Comparison of ENCODE assay signal across 11 mouse cellular contexts in genomic region chr4:152257070-152257469, GRCm38 (mm10). TPM values are rescaled to one million over a fixed set of nuclear protein-coding genes. Genes with fewer than 3 reads are reported as not detected.
A peak's percentile ranks its signal among the peaks of the same experiment; 100 is the strongest.
DNase-seq lines count a peak whose midpoint lies in the region; ATAC-seq and TF ChIP-seq lines count a peak whose summit lies in the region.
"Had no signal": no experiment of that assay in that cellular context is flagged by ENCODE, and none has a peak within 500 bp of the region (broad histone marks: within the 10 kb centered on the region; RNA-seq: fewer than 3 reads in every experiment).

No protein-coding gene starts in this region.

- no peaks in the 10 kb centered on the region for H3K27me3 ChIP-seq in intestine, postnatal 0 days (replicated peaks; ENCODE audit: control insufficient read depth, insufficient read depth, low read length)
- no peaks in the 10 kb centered on the region for H3K27me3 ChIP-seq in intestine, embryonic 15.5 days (replicated peaks)
- H3K27me3 ChIP-seq: neural tube, embryonic 12.5 days had no signal

- no peak overlapping the region for H3K4me3 ChIP-seq in intestine, postnatal 0 days (ENCODE audit: low read depth, low read length)
- no peak overlapping the region for H3K4me3 ChIP-seq in intestine, embryonic 15.5 days (replicated peaks)
- H3K4me3 ChIP-seq: neural tube, embryonic 12.5 days had no signal

- DNase-seq in gastrocnemius, postnatal 10 days, result peak; percentile 69
- peak; percentile 71 for DNase-seq in layer of hippocampus, adult 9-10 months (ENCODE audit: low spot score)
- DNase-seq in lung, postnatal 25 days (ENCODE audit: low spot score), result peak; percentile 64
- DNase-seq in thymus, postnatal 10 days (ENCODE audit: low spot score in 2 of 2), result no peak
- no peak for DNase-seq in natural killer cell, adult 2 months (ENCODE audit: low spot score in 2 of 2)

- H3K4me1 ChIP-seq in intestine, postnatal 0 days (replicated peaks; ENCODE audit: control insufficient read depth, insufficient read depth, low read length), result no peaks in the 10 kb centered on the region
- no peaks in the 10 kb centered on the region for H3K4me1 ChIP-seq in intestine, embryonic 15.5 days (replicated peaks)
- H3K4me1 ChIP-seq: neural tube, embryonic 12.5 days had no signal

- ATAC-seq in intestine, postnatal 0 days, result peak; percentile 9; the same call in 1 of the 2 replicates
- no peak for ATAC-seq in intestine, embryonic 15.5 days
- peak; percentile 47; the same call in 1 of the 2 replicates for ATAC-seq in cerebellum, adult (ENCODE audit: insufficient number of reproducible peaks, low FRiP score, low TSS enrichment)

- no peak for TF ChIP-seq CTCF in intestine, postnatal 0 days (IDR thresholded peaks at IDR 0.05; ENCODE audit: low read depth)

- WGBS in intestine, postnatal 0 days, result 39% methylated on average over 6 of the region's 6 CpGs
- 46% methylated on average over 6 of the region's 6 CpGs for WGBS in intestine, embryonic 15.5 days

- H3K36me3 ChIP-seq in intestine, postnatal 0 days (ENCODE audit: control insufficient read depth, insufficient read depth), result no peaks in the 10 kb centered on the region
- 0 out of 2 replicates have a peak, but pooled peaks cover 3% of the 10 kb centered on the region for H3K36me3 ChIP-seq in intestine, embryonic 15.5 days

- H3K9me3 ChIP-seq in intestine, postnatal 0 days (ENCODE audit: control insufficient read depth), result no peaks in the 10 kb centered on the region
- H3K9me3 ChIP-seq in intestine, embryonic 15.5 days, result no peaks in the 10 kb centered on the region
- H3K9me3 ChIP-seq: G1E; neural tube, embryonic 12.5 days had no signal

- no peak overlapping the region for H3K27ac ChIP-seq in intestine, postnatal 0 days (ENCODE audit: low read depth, low read length)
- H3K27ac ChIP-seq in intestine, embryonic 15.5 days, result no peak overlapping the region
- H3K27ac ChIP-seq: neural tube, embryonic 12.5 days had no signal

- H3K9ac ChIP-seq in intestine, postnatal 0 days (ENCODE audit: low read depth, low read length), result no peak overlapping the region
- H3K9ac ChIP-seq in intestine, embryonic 15.5 days, result no peak overlapping the region
- H3K9ac ChIP-seq: neural tube, embryonic 12.5 days had no signal

- no peak overlapping the region for H3K4me2 ChIP-seq in intestine, postnatal 0 days (replicated peaks; ENCODE audit: low read depth)
- no peak overlapping the region for H3K4me2 ChIP-seq in intestine, embryonic 15.5 days (replicated peaks)
- H3K4me2 ChIP-seq: neural tube, embryonic 12.5 days had no signal

RNA-seq across cellular contexts. Expression of gene Gpr153, which starts 17.0 kb away (rescaled TPM):
- 2.9 and 3.1 TPM in 2 replicates for polyA plus RNA-seq in intestine, postnatal 0 days (2015; fragmentation: Nextera tagmentation; extraction: Ambion mirVana)
- polyA plus RNA-seq in intestine, embryonic 15.5 days (2015; fragmentation: Nextera tagmentation; extraction: Ambion mirVana), result 7.3 and 8.1 TPM in 2 replicates
- 10 to 100 TPM; 25.1 to 32.2 TPM for total RNA-seq in gastrocnemius, postnatal 10 days (2021)

RNA-seq across cellular contexts. Expression of gene Hes3, which starts 34.4 kb away (rescaled TPM):
- not detected in 2 replicates for polyA plus RNA-seq in intestine, postnatal 0 days (2015; fragmentation: Nextera tagmentation; extraction: Ambion mirVana)
- not detected in 2 replicates for polyA plus RNA-seq in intestine, embryonic 15.5 days (2015; fragmentation: Nextera tagmentation; extraction: Ambion mirVana)
- total RNA-seq in gastrocnemius, postnatal 10 days (2021), result not detected
- total RNA-seq: G1E; gastrocnemius, postnatal 4 days had no signal
- polyA plus RNA-seq: G1E had no signal

RNA-seq across cellular contexts. Expression of gene Icmt, which starts 40.0 kb away (rescaled TPM):
- 12.6 and 12.9 TPM in 2 replicates for polyA plus RNA-seq in intestine, postnatal 0 days (2015; fragmentation: Nextera tagmentation; extraction: Ambion mirVana)
- 17.3 and 17.6 TPM in 2 replicates for polyA plus RNA-seq in intestine, embryonic 15.5 days (2015; fragmentation: Nextera tagmentation; extraction: Ambion mirVana)
- 10 to 100 TPM; 17.3 to 19.1 TPM for total RNA-seq in gastrocnemius, postnatal 10 days (2021)

Comparison
In these comparisons a context has a peak if more than half of its experiments do, and no peak if none do; other contexts are left out.
1. DNase-seq: peak in gastrocnemius, postnatal 10 days (single experiment), layer of hippocampus, adult 9-10 months (single experiment) and lung, postnatal 25 days (single experiment); none in thymus, postnatal 10 days (0 of 2) and natural killer cell, adult 2 months (0 of 2).